Mouse (Mus musculus) monocyte, adult 2 months (primary cell): Measurements from ENCODE around the gene Nes.

Experiments used
- DNase-seq, 2 experiments: peaks; one replicate each; pipeline ENCODE4 v3.0.0; 2022; ENCODE audit warnings: low spot score in 2 of 2, low read depth in 1 of 2

Nes gene

DNA sequence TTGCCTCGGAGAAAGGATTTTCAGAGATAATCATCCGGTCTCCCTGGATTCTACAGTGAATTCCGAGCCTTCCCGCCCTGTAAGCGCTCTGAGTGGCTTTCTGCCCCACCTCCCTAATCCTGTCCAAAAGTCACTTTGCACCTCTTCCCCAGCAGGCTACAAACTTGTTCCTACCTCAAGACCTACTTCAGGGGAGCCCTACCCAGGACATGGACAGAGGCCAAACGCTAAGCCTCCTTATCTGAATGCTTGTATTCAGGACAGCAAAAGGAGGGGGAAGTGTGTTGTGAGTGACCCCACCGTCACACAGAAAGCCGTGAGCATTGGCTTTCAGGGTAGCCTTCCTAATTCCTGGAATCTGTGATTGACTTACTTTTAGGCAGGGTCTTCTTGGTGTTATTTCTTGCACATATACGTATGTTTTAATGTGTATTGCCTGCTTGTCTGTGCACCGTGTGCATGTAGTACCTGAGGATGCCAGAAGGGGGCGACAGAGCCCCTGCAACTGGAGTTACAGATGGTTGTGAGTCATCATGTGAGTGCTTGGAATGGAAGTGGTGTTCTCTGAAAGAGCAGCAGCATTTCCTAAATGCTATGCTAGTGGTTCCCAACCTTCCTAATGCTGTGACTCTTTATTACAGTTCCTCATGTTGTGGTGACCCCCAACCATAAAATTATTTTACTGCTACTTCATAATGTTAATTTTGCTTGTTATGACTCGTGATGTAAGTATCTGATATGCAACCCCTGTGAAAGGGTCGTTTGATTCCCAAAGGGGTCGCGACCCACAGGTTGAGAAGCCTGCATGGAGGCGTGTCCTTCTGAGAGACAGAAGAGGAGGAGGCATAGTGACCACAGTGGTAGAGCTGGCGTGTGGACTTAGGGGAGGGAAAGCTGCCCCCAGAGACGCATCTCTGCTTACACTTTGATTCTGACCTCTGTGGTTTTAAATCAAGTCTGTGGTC, 35.2 kb downstream of the Nes start:
- DNase-seq = no peak

GRCm38 (mm10) chr3:88010634-88011265, 39.9 kb downstream of the Nes start:
- no peak for DNase-seq

DNA sequence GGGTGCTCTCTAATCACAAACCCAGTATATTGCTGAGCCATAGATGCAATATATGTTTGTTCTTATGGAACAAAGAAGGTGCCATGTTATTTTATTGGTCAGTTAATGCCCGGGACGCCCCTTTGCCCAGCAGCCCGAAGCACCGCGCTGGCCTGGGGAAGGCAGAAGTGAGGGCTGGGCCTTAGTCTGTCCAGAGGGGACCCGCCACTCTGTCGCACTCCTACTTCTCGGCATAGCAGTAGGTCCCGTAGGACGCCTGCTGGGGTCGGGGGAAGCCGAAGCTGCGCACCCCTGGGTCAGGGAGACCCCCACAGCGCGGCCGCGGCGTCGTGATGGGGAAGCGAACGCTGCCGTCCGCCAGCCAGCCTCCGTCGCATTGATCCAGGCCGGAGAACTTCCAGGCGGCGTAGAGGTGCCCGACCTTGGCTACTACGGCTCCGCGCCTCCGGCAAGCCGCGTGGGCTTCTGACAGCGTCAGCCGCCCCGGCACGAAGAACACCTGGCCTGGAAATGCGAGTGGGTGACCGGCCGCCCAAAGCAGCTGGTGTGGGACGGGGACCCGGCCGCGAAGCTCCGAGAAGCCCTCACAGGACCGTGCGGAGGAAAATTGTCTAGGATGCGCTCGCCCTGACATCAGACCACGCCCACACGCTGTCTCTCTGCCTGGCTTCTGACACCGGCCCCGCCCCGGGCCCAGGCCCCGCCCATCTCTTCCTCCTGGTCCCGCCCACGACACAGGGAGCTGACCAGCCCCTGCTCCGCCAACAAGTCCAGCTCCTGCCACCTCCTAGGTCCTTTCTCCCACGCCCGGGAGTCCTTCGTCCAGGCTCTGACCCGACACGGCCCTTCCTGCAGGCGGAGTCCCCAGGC, 51.7 kb downstream of the Nes start:
- DNase-seq = peak in 1 of 2 experiments; percentile 59

GRCm38 (mm10) chr3:88023192-88024074, 52.6 kb downstream of the Nes start:
- no peak for DNase-seq

- no peak for DNase-seq
Observed at GRCm38 (mm10) chr3:88026823-88027222, 55.9 kb downstream of the Nes start.

DNA sequence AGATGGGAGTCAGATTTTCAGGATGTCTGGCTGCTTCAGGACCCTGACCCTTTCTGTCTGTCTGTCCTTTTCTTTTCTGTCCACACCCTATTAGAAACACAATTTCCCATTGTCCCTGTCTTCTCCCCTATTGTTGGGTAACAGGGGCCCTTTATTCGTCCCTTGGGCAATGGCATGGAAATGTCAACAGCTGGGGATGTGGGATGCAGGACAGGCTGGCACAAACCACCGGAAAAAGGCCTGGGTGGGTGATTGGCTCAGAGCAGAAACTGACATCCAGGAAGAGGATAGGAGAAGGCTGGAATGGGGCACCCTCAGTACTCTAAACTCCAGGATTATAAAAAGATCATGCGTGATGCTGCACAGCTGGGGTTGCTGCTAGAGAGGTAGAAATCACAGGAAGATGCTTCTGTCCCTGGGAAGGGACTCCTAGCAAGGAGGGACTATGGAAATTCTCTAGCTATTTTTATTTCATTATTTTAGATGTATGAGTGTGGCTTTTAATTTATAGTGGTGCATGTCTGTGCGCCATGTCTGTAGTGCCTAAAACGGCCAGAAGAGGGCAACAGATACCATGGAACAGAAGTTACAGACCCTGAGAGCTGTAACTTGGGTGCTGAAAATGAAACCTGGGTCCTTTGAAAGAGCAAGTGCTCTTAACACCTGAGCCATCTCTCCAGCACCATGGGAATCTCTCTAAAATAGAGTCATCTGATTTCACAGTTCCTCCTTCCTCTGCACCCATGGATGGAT, 56.7 kb downstream of the Nes start, which contains the start of gene Hapln2:
Gene Hapln2, minus strand, starts transcription at position 150 of the 753 bp plus-strand sequence.
- no peak for DNase-seq
